Mouse (Mus musculus): Measurements from ENCODE around the gene Rbfox1.

GRCm38 (mm10) chr16:6904984-6905383, 1019.8 kb downstream of the Rbfox1 start:
- TF ChIP-seq CTCF (IDR thresholded peaks at IDR 0.05), result no peak
- TF ChIP-seq EP300 (IDR thresholded peaks at IDR 0.05; ENCODE audit: insufficient read depth, low read depth, low read length), result no peak
- TF ChIP-seq POLR2A (IDR thresholded peaks at IDR 0.05; ENCODE audit: insufficient read depth, low read depth, low read length), result no peak
